Mouse (Mus musculus): Measurements from ENCODE around the gene Lipo1.
"Not testable (repeated sequence)": the region's sequence is repeated elsewhere in the genome, so short reads cannot be mapped to it uniquely, and the experiment has no call there.

Lipo1 gene

DNA sequence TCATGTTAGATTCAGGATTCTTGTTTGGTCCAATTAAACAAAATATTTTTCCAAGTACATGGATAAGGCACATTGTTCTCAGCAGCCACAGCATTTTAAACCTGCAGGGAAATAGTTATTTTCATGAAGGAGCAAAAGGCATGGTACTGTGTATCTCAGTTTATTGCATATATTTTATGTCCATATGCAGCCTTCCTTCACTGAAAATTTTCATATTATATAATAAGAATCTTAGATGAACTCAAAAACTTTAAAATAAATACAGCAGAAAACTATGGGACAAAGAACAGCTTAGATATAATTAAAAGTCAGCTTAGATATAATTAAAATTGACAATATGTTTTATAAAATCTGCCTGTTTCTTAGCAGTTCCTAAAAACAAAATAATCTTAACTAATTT, at the start of gene Lipo1:
Lipo1 (minus strand) TSS at position 101 of the 400 bp plus-strand sequence.
- not testable (repeated sequence) for DNase-seq (ENCODE audit: inconsistent ontology term)

GRCm38 (mm10) chr19:33786576-33787277, 532 bp downstream of the Lipo1 start:
- DNase-seq (ENCODE audit: inconsistent ontology term), result no peak

DNA sequence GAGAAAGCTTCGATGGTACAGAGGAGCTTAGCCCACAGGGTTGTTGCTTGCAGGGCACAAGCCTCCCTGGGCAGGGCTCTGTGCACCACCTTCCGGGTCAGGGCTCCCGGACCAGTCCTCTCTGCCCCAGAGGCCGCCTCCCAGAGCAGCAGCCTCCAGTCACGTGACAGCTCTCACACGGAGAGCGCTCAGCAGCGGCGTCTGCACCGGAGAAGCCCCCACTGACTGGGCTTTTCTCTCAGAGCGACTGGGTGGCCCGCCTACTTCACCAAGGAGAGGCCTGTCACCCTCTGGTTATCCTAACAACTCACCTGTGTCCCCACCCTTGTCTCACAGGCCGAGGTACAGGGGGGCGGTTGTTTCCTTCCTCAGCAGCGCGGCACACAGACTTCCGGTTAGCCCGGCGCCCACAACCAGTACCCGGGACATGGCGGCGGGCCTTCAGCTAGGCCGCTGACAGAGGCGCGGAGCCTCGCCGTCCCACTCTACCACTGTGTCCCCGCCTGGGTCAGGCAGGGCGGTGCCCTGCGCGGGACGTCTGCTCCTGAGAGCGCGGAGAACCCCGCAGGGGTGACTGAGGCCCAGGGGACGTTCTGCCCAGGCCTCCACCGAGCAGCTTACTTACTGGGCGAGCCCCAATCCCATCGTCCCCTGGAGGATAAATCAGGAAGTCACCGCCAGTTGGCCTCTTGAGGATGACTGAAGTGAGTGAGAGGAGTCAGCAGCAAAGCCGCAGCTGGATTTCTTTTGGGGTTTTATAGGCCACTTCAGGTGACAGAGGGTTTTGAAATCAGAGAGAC, 25.8 kb downstream of the Lipo1 start, which contains the start of gene Lipo3:
Lipo3 (minus strand) TSS at position 665 of the 800 bp plus-strand sequence.
- peak; percentile 0 for DNase-seq (ENCODE audit: inconsistent ontology term)

- not testable (repeated sequence) for DNase-seq (ENCODE audit: inconsistent ontology term)
Observed at GRCm38 (mm10) chr19:33751259-33751658, 36.0 kb downstream of the Lipo1 start, which contains the start of gene Lipo2. Lipo2 (minus strand) TSS chr19:33751359.
